Mouse (Mus musculus) embryonic facial prominence, embryonic 10.5 days (tissue): ENCODE results near the gene Zswim7. TPM values are rescaled to one million over a fixed set of nuclear protein-coding genes. Genes with fewer than 3 reads are reported as not detected.

Experiments
- DNase-seq: peaks from one replicate; pipeline ENCODE4 v3.0.0-alpha.2; 2017; ENCODE audit warnings: low spot score
- H3K27ac ChIP-seq: fragments of 300-500 bp; sonication (generic); replicated peaks from 2 replicates; pipeline ENCODE4 v1.5.1; 2016; ENCODE audit warnings: mild to moderate bottlenecking
- H3K27me3 ChIP-seq: fragments of 300-500 bp; sonication (generic); replicated peaks from 2 replicates; pipeline ENCODE4 v1.6.1; 2016; ENCODE audit warnings: low read depth, mild to moderate bottlenecking; ENCODE audit not compliant: poor library complexity, severe bottlenecking
- H3K36me3 ChIP-seq: fragments of 300-500 bp; sonication (generic); replicated peaks from 2 replicates; pipeline ENCODE4 v1.6.1; 2016; ENCODE audit warnings: mild to moderate bottlenecking, moderate library complexity
- H3K4me1 ChIP-seq: fragments of 300-500 bp; sonication (generic); 2 replicates; pipeline ENCODE4 v1.6.1; 2016
- H3K4me3 ChIP-seq: fragments of 300-500 bp; sonication (generic); 2 replicates; pipeline ENCODE4 v1.5.1; 2016; ENCODE audit warnings: mild to moderate bottlenecking, moderate library complexity
- H3K9me3 ChIP-seq: fragments of 300-500 bp; sonication (generic); 2 replicates; pipeline ENCODE4 v1.6.1; 2016; ENCODE audit warnings: mild to moderate bottlenecking
- WGBS: fragments of 180-500 bp; shearing (Covaris S2); methylation state at CpG from one replicate; pipeline ENCODE4 v1.1.7; 2016; 5-methylcytosine and 5-hydroxymethylcytosine counted together
- polyA plus RNA-seq: library from polyadenylated mRNA; unstranded; fragments of >200 nt; fragmentation: Nextera tagmentation; extraction: Ambion mirVana; gene quantifications from 2 replicates; pipeline ENCODE4 v1.2.1, GENCODE M21; 2016

The Zswim7 gene
- polyA plus RNA-seq, 1 experiment from 2014 or later, result 21.7 TPM

- Histone ChIP-seq H3K4me1 (peaks cover 17% of the 10 kb centered on the region), H3K4me3 (no peak overlapping the region), H3K36me3 (0 out of 2 replicates have a peak, but pooled peaks cover 4% of the 10 kb centered on the region), H3K27ac (no peak overlapping the region), H3K9me3 (no peaks in the 10 kb centered on the region), H3K27me3 (no peaks in the 10 kb centered on the region)
- 26% methylated on average over 5 of the region's 5 CpGs for whole genome bisulfite sequencing
- peak; percentile 79 for DNase-seq
Observed at GRCm38 (mm10) chr11:62278027-62278426, 3.1 kb downstream of the Zswim7 start.

GRCm38 (mm10) chr11:62277086-62277485 is 4.1 kb downstream of the Zswim7 start:
- H3K9me3 ChIP-seq, result no peaks in the 10 kb centered on the region
- no peak overlapping the region for H3K27ac ChIP-seq
- no peak overlapping the region for H3K4me3 ChIP-seq
- WGBS, result 55% methylated on average over 8 of the region's 8 CpGs
- H3K36me3 ChIP-seq, result no peaks in the 10 kb centered on the region
- peaks cover 14% of the 10 kb centered on the region for H3K4me1 ChIP-seq
- H3K27me3 ChIP-seq, result no peaks in the 10 kb centered on the region
- no peak for DNase-seq

GRCm38 (mm10) chr11:62270851-62271250 is 10.3 kb downstream of the Zswim7 start:
- Histone ChIP-seq H3K4me3 (no peak overlapping the region), H3K4me1 (peaks cover 49% of the 10 kb centered on the region), H3K9me3 (no peaks in the 10 kb centered on the region), H3K27ac (no peak overlapping the region), H3K27me3 (no peaks in the 10 kb centered on the region), H3K36me3 (peaks cover 9% of the 10 kb centered on the region; the same call in 1 of the 2 replicates)
- DNase-seq, result no peak
- WGBS, result 48% methylated on average over 5 of the region's 5 CpGs

GRCm38 (mm10) chr11:62269097-62269496 is 12.1 kb downstream of the Zswim7 start:
- no peaks in the 10 kb centered on the region for H3K9me3 ChIP-seq
- no peak overlapping the region for H3K4me3 ChIP-seq
- H3K36me3 ChIP-seq, result peaks cover 9% of the 10 kb centered on the region
- H3K27ac ChIP-seq, result no peak overlapping the region
- peak; percentile 41 for DNase-seq
- 64% methylated on average over 12 of the region's 12 CpGs for WGBS
- H3K27me3 ChIP-seq, result no peaks in the 10 kb centered on the region
- peaks cover 53% of the 10 kb centered on the region for H3K4me1 ChIP-seq

- H3K4me1 ChIP-seq, result peaks cover 53% of the 10 kb centered on the region
- peaks cover 9% of the 10 kb centered on the region for H3K36me3 ChIP-seq
- H3K9me3 ChIP-seq, result no peaks in the 10 kb centered on the region
- no peak overlapping the region for H3K4me3 ChIP-seq
- no peaks in the 10 kb centered on the region for H3K27me3 ChIP-seq
- WGBS, result 71% methylated on average over 8 of the region's 8 CpGs
- no peak overlapping the region for H3K27ac ChIP-seq
- DNase-seq, result no peak
Observed at GRCm38 (mm10) chr11:62268381-62268780, 12.8 kb downstream of the Zswim7 start.

GRCm38 (mm10) chr11:62266466-62267214 is 14.5 kb downstream of the Zswim7 start:
- Histone ChIP-seq H3K36me3 (peaks cover 9% of the 10 kb centered on the region), H3K27me3 (no peaks in the 10 kb centered on the region), H3K27ac (no peak overlapping the region; the same call in 1 of the 2 replicates), H3K9me3 (no peaks in the 10 kb centered on the region), H3K4me1 (peaks cover 53% of the 10 kb centered on the region), H3K4me3 (no peak overlapping the region)
- 60% methylated on average over 17 of the region's 17 CpGs for WGBS
- no peak for DNase-seq

GRCm38 (mm10) chr11:62265642-62266041 is 15.5 kb downstream of the Zswim7 start:
- H3K4me1 ChIP-seq, result peaks cover 52% of the 10 kb centered on the region
- 86% methylated on average over 7 of the region's 7 CpGs for WGBS

GRCm38 (mm10) chr11:62264018-62264417 is 17.2 kb downstream of the Zswim7 start:
- no peaks in the 10 kb centered on the region for H3K27me3 ChIP-seq
- H3K36me3 ChIP-seq, result peaks cover 9% of the 10 kb centered on the region
- H3K27ac ChIP-seq, result no peak overlapping the region
- no peak overlapping the region for H3K4me3 ChIP-seq
- 81% methylated on average over 7 of the region's 7 CpGs for WGBS
- DNase-seq, result no peak
- H3K9me3 ChIP-seq, result no peaks in the 10 kb centered on the region
- peaks cover 53% of the 10 kb centered on the region for H3K4me1 ChIP-seq

More at GRCm38 (mm10) chr11:62265642-62266041, 15.5 kb downstream of the Zswim7 start:
- Histone ChIP-seq H3K9me3 (no peaks in the 10 kb centered on the region), H3K27me3 (no peaks in the 10 kb centered on the region), H3K4me3 (no peak overlapping the region), H3K36me3 (peaks cover 9% of the 10 kb centered on the region), H3K27ac (no peak overlapping the region)
- DNase-seq, result no peak

- peaks cover 53% of the 10 kb centered on the region for H3K4me1 ChIP-seq
- H3K9me3 ChIP-seq, result no peaks in the 10 kb centered on the region
- WGBS, result 86% methylated on average over 7 of the region's 7 CpGs
- peaks cover 7% of the 10 kb centered on the region for H3K36me3 ChIP-seq
- no peak overlapping the region for H3K4me3 ChIP-seq
- H3K27ac ChIP-seq, result no peak overlapping the region
- H3K27me3 ChIP-seq, result no peaks in the 10 kb centered on the region
- no peak for DNase-seq
Observed at GRCm38 (mm10) chr11:62263599-62263998, 17.6 kb downstream of the Zswim7 start.

- WGBS, result 47% methylated on average over 5 of the region's 5 CpGs
- peaks cover 44% of the 10 kb centered on the region for H3K4me1 ChIP-seq
- H3K27me3 ChIP-seq, result no peaks in the 10 kb centered on the region
- no peaks in the 10 kb centered on the region for H3K36me3 ChIP-seq
- H3K27ac ChIP-seq, result peak overlapping the region; percentile 70
- DNase-seq, result no peak
- no peaks in the 10 kb centered on the region for H3K9me3 ChIP-seq
- no peak overlapping the region for H3K4me3 ChIP-seq
Observed at GRCm38 (mm10) chr11:62259214-62259613, 22.0 kb downstream of the Zswim7 start.

- Histone ChIP-seq H3K4me1 (peaks cover 63% of the 10 kb centered on the region), H3K36me3 (no peaks in the 10 kb centered on the region), H3K27ac (peak overlapping the region; percentile 36; the same call in 1 of the 2 replicates), H3K4me3 (no peak overlapping the region), H3K27me3 (peaks cover 41% of the 10 kb centered on the region), H3K9me3 (no peaks in the 10 kb centered on the region)
- DNase-seq, result no peak
- WGBS, result 89% methylated on average over 5 of the region's 5 CpGs
Observed at GRCm38 (mm10) chr11:62253380-62253779, 27.8 kb downstream of the Zswim7 start.

GRCm38 (mm10) chr11:62251047-62251446 is 30.1 kb downstream of the Zswim7 start:
- peaks cover 54% of the 10 kb centered on the region for H3K4me1 ChIP-seq
- H3K36me3 ChIP-seq, result no peaks in the 10 kb centered on the region
- peak overlapping the region; percentile 42 for H3K4me3 ChIP-seq
- no peaks in the 10 kb centered on the region; the same call in 1 of the 2 replicates for H3K9me3 ChIP-seq
- H3K27me3 ChIP-seq, result peaks cover 48% of the 10 kb centered on the region
- H3K27ac ChIP-seq, result peak overlapping the region; percentile 84
- WGBS, result 40% methylated on average over 11 of the region's 11 CpGs
- DNase-seq, result peak; percentile 73
